Mouse (Mus musculus) heart, embryonic 11.5 days (tissue): ENCODE results near the gene Sgms1. TPM values are rescaled to one million over a fixed set of nuclear protein-coding genes. Genes with fewer than 3 reads are reported as not detected.
A peak's percentile ranks its signal among the peaks of the same experiment; 100 is the strongest.

Experiments
- ATAC-seq: fragments of 200-750 bp; cut with Nextera tagmentation; replicated peaks from 2 replicates; pipeline ENCODE4 v1.8.0; 2017; ENCODE audit warnings: moderate library complexity; ENCODE audit not compliant: insufficient number of reproducible peaks, low FRiP score, low TSS enrichment
- H3K27ac ChIP-seq: fragments of 300-500 bp; sonication (generic); 2 replicates; pipeline ENCODE4 v1.5.1; 2014; ENCODE audit warnings: mild to moderate bottlenecking, low read depth, low read length
- H3K27me3 ChIP-seq: fragments of 300-500 bp; sonication (generic); 2 replicates; pipeline ENCODE4 v1.6.1; 2014; ENCODE audit warnings: mild to moderate bottlenecking, low read length, mixed read lengths; ENCODE audit not compliant: control insufficient read depth, insufficient read depth
- H3K36me3 ChIP-seq: fragments of 300-500 bp; sonication (generic); 2 replicates; pipeline ENCODE4 v1.6.1; 2014; ENCODE audit warnings: mild to moderate bottlenecking, low read length, moderate library complexity, mixed read lengths; ENCODE audit not compliant: control insufficient read depth, insufficient read depth
- H3K4me1 ChIP-seq: fragments of 300-500 bp; sonication (generic); 2 replicates; pipeline ENCODE4 v1.6.1; 2014; ENCODE audit warnings: low read length; ENCODE audit not compliant: control insufficient read depth, insufficient read depth
- H3K4me2 ChIP-seq: fragments of 300-500 bp; sonication (generic); 2 replicates; pipeline ENCODE4 v1.6.1; 2014; ENCODE audit warnings: mild to moderate bottlenecking, moderate library complexity
- H3K4me3 ChIP-seq: fragments of 300-500 bp; sonication (generic); 2 replicates; pipeline ENCODE4 v1.5.1; 2014; ENCODE audit warnings: low read depth, low read length
- H3K9ac ChIP-seq: fragments of 300-500 bp; sonication (generic); 2 replicates; pipeline ENCODE4 v1.6.1; 2014; ENCODE audit warnings: mild to moderate bottlenecking, low read depth, low read length, moderate library complexity
- H3K9me3 ChIP-seq: fragments of 300-500 bp; sonication (generic); replicated peaks from 2 replicates; pipeline ENCODE4 v1.6.1; 2016; ENCODE audit warnings: low read length; ENCODE audit not compliant: control insufficient read depth
- WGBS: fragments of 180-500 bp; shearing (Covaris S2); extraction: QIAGEN DNeasy Blood & Tissue Kit; methylation state at CpG from one replicate; pipeline ENCODE4 v1.1.7; 2014; ENCODE audit not compliant: insufficient replicate concordance; 5-methylcytosine and 5-hydroxymethylcytosine counted together
- polyA plus RNA-seq: library from polyadenylated mRNA; unstranded; fragments of >200 nt; fragmentation: Nextera tagmentation; extraction: Ambion mirVana; gene quantifications from 2 replicates; pipeline ENCODE4 v1.2.1, GENCODE M21; 2014

Gene Sgms1
- polyA plus RNA-seq, 1 experiment from 2014 or later: 36.8 TPM

- H3K4me3 ChIP-seq: no peak overlapping the region
- H3K4me1 ChIP-seq: peaks cover 25% of the 10 kb centered on the region
- H3K9ac ChIP-seq: no peak overlapping the region
- H3K4me2 ChIP-seq: no peak overlapping the region
- no peak for ATAC-seq
- H3K27ac ChIP-seq: peak overlapping the region; percentile 0; the same call in 1 of the 2 replicates
- 55% methylated on average over 3 of the region's 3 CpGs for WGBS
- H3K27me3 ChIP-seq: no peaks in the 10 kb centered on the region
- H3K9me3 ChIP-seq: no peaks in the 10 kb centered on the region
- no peaks in the 10 kb centered on the region for H3K36me3 ChIP-seq
These were observed 59.3 kb downstream of the Sgms1 start for GRCm38 (mm10) chr19:32330231-32330630.

GRCm38 (mm10) chr19:32329511-32329910, 60.0 kb downstream of the Sgms1 start:
- no peak overlapping the region for H3K4me3 ChIP-seq
- no peaks in the 10 kb centered on the region for H3K27me3 ChIP-seq
- peaks cover 25% of the 10 kb centered on the region for H3K4me1 ChIP-seq
- no peaks in the 10 kb centered on the region for H3K36me3 ChIP-seq
- 74% methylated on average over 5 of the region's 5 CpGs for WGBS
- no peak overlapping the region for H3K27ac ChIP-seq
- H3K9ac ChIP-seq: no peak overlapping the region
- no peak overlapping the region for H3K4me2 ChIP-seq
- no peak for ATAC-seq
- H3K9me3 ChIP-seq: no peaks in the 10 kb centered on the region

- WGBS: 44% methylated on average over 2 of the region's 2 CpGs
- H3K9ac ChIP-seq: no peak overlapping the region
- H3K9me3 ChIP-seq: no peaks in the 10 kb centered on the region
- H3K4me3 ChIP-seq: no peak overlapping the region
- H3K4me1 ChIP-seq: peaks cover 21% of the 10 kb centered on the region
- no peak overlapping the region for H3K4me2 ChIP-seq
- no peaks in the 10 kb centered on the region for H3K27me3 ChIP-seq
- no peaks in the 10 kb centered on the region for H3K36me3 ChIP-seq
- H3K27ac ChIP-seq: no peak overlapping the region
- no peak for ATAC-seq
These were observed 61.3 kb downstream of the Sgms1 start for GRCm38 (mm10) chr19:32328089-32328828.

- peaks cover 27% of the 10 kb centered on the region for H3K4me1 ChIP-seq
- H3K4me3 ChIP-seq: no peak overlapping the region
- peak overlapping the region; percentile 29; the same call in 1 of the 2 replicates for H3K27ac ChIP-seq
- no peaks in the 10 kb centered on the region for H3K9me3 ChIP-seq
- no peak overlapping the region for H3K9ac ChIP-seq
- H3K36me3 ChIP-seq: no peaks in the 10 kb centered on the region
- no peaks in the 10 kb centered on the region for H3K27me3 ChIP-seq
- ATAC-seq: no peak
- H3K4me2 ChIP-seq: no peak overlapping the region; the same call in 1 of the 2 replicates
- 31% methylated on average over 4 of the region's 4 CpGs for WGBS
These were observed 62.9 kb downstream of the Sgms1 start for GRCm38 (mm10) chr19:32326621-32327021.

- H3K36me3 ChIP-seq: no peaks in the 10 kb centered on the region
- no peak overlapping the region for H3K4me3 ChIP-seq
- H3K4me1 ChIP-seq: peaks cover 27% of the 10 kb centered on the region
- no peak overlapping the region for H3K9ac ChIP-seq
- no peak overlapping the region for H3K4me2 ChIP-seq
- no peaks in the 10 kb centered on the region for H3K9me3 ChIP-seq
- H3K27ac ChIP-seq: 0 out of 2 replicates have a peak overlapping the region, but pooled peaks have one; percentile 29
- 71% methylated on average over 3 of the region's 3 CpGs for WGBS
- H3K27me3 ChIP-seq: no peaks in the 10 kb centered on the region
- no peak for ATAC-seq
These were observed 63.4 kb downstream of the Sgms1 start for GRCm38 (mm10) chr19:32326156-32326555.

- 45% methylated on average over 10 of the region's 10 CpGs for WGBS
- Histone ChIP-seq H3K27ac (no peak overlapping the region), H3K9ac (no peak overlapping the region), H3K4me3 (no peak overlapping the region), H3K36me3 (no peaks in the 10 kb centered on the region), H3K4me2 (no peak overlapping the region), H3K9me3 (no peaks in the 10 kb centered on the region), H3K27me3 (no peaks in the 10 kb centered on the region), H3K4me1 (peaks cover 23% of the 10 kb centered on the region)
- ATAC-seq: no peak
These were observed 64.3 kb downstream of the Sgms1 start for GRCm38 (mm10) chr19:32325100-32325768.

- H3K27ac ChIP-seq: no peak overlapping the region
- peaks cover 21% of the 10 kb centered on the region for H3K4me1 ChIP-seq
- no peak for ATAC-seq
These were observed 65.0 kb downstream of the Sgms1 start for GRCm38 (mm10) chr19:32324550-32324949.

GRCm38 (mm10) chr19:32323070-32323469, 66.4 kb downstream of the Sgms1 start:
- 72% methylated on average over 11 of the region's 11 CpGs for WGBS
- H3K36me3 ChIP-seq: no peaks in the 10 kb centered on the region
- H3K4me3 ChIP-seq: no peak overlapping the region
- no peak overlapping the region for H3K9ac ChIP-seq
- ATAC-seq: no peak
- H3K4me1 ChIP-seq: peaks cover 20% of the 10 kb centered on the region
- no peak overlapping the region for H3K4me2 ChIP-seq
- H3K27me3 ChIP-seq: no peaks in the 10 kb centered on the region
- no peaks in the 10 kb centered on the region for H3K9me3 ChIP-seq
- H3K27ac ChIP-seq: no peak overlapping the region

More at GRCm38 (mm10) chr19:32324550-32324949, 65.0 kb downstream of the Sgms1 start:
- H3K27me3 ChIP-seq: no peaks in the 10 kb centered on the region
- H3K9me3 ChIP-seq: no peaks in the 10 kb centered on the region
- WGBS: 76% methylated on average over 1 of the region's 1 CpGs
- no peak overlapping the region for H3K4me3 ChIP-seq
- H3K4me2 ChIP-seq: no peak overlapping the region
- H3K9ac ChIP-seq: no peak overlapping the region
- no peaks in the 10 kb centered on the region for H3K36me3 ChIP-seq
